Mouse (Mus musculus) liver, adult 2 months (tissue): Measurements from ENCODE around the gene Dennd2a.

Source experiments
- CTCF ChIP-seq: fragments of 200-500 bp; IDR thresholded peaks from 2 replicates; pipeline ENCODE4 v1.5.1; 2011; ENCODE audit warnings: low read depth, low read length, control low read depth
- POLR2A ChIP-seq: fragments of 200-500 bp; IDR thresholded peaks from 2 replicates; pipeline ENCODE4 v1.6.1; 2011; ENCODE audit warnings: low read length, control low read depth; ENCODE audit not compliant: insufficient read depth; ENCODE audit errors: extremely low read depth

GRCm38 (mm10) chr6:39433701-39434100 is 124.0 kb downstream of the Dennd2a start:
- TF ChIP-seq POLR2A (no peak), CTCF (no peak)
